Mouse (Mus musculus) heart, adult 11 months (tissue): ENCODE data around the gene Secisbp2.

ENCODE experiments used
- DNase-seq: peaks from one replicate; pipeline ENCODE4 v3.0.0; 2022

Secisbp2 gene

GRCm38 (mm10) chr13:51685290-51685966, 33.9 kb downstream of the Secisbp2 start:
- no peak for DNase-seq

DNA sequence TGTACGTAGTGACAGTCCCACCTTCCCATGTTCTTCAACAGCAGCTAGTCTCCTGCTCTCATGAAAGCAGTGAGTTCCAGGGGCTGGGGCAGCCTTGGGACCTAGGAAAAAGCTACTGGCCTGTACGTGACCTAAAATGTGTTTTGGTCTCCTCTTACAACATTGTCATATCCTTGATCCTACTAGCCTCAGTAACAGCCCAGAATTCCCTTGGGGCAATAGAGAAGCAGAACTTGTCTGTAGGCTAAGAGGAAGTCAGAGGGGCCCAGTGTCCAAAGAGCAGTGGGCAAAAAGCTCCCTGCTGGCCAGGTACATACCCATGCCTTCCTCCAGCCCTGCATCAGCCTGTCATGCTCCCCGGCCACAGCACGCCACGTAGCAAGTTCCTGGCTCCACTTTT, 35.5 kb downstream of the Secisbp2 start:
- no peak for DNase-seq

- DNase-seq = no peak
Observed at GRCm38 (mm10) chr13:51688688-51689087, 37.2 kb downstream of the Secisbp2 start.

DNA sequence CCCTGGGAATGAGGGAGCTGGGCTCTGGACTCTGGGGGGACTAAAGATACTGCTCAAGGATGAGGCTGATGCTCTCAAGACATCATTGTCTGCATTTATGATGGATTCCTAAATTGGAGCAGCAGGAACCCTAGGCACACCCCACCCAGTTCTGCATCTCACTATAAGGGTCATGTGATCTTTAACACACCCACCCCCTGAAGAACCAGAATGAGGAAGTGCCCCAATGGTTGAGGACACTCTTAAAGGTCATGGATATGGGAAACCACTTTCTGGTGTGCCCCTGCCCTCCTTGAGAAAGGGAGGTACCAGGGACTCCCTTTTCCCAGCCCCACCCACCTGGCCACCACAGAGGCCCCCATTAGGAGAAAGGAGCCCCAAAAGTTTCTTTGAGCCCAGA, 45.0 kb downstream of the Secisbp2 start:
- no peak for DNase-seq

GRCm38 (mm10) chr13:51697455-51697854, 46.0 kb downstream of the Secisbp2 start:
- DNase-seq = no peak

- no peak for DNase-seq
Observed at GRCm38 (mm10) chr13:51697897-51698296, 46.4 kb downstream of the Secisbp2 start.

DNA sequence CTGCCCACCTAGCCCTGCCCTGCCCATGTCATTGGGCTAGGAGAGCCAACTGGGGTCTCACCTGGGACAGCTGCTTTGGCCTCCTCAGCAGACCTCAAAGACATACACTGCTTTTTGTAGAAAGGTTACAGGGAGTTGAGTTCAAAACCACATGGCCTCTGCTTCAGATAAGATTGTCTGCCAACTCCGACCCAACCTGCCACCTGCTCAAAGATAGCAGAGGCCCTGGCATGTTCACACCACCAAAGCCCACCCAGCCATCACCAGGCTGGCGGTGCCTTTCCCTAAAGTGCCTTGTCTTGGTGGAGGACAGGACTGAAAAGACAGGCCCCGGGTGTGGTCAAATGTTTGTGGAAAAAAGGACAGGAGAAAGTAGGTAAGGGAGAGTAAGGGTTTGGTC, 46.8 kb downstream of the Secisbp2 start:
- no peak for DNase-seq

DNA sequence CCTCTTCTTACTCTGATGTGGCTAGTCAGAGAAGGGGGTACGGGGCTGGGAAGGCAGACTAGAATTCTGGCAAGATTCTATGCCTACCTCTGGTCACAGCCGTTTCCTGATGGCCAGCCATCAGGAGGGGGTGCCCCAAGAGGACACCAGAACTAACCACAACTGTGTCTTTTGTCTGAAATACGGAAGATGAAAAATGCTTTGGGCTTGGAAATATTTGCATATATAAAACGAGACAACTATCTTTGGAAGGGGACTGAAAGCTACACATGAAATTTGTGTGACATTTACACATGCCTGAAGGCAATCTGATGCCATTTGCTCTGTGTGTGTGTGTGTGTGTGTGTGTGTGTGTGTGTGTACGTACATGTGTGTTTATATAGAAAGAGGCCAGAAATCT, 52.4 kb downstream of the Secisbp2 start:
- no peak for DNase-seq

GRCm38 (mm10) chr13:51705882-51706854, 54.7 kb downstream of the Secisbp2 start:
- DNase-seq = no peak

DNA sequence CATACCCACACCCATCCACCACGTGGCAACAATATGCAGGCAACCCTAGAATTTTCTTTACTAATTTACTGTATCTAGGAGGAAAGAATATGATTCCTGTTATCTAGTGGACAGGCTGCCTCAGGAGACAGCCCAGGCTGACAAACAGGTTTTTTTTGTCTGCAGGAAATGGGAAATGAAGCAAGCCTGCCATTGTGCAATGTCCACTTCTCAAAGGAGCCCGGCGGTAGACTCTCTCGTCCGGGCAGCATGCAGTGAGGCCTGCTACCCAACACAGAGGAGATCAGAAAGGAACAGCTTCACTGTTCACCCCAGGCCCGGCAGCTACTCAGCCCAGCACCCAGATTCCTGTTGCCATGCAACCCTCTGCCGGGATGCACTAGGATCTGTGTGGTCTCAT, 59.2 kb downstream of the Secisbp2 start:
- no peak for DNase-seq

DNA sequence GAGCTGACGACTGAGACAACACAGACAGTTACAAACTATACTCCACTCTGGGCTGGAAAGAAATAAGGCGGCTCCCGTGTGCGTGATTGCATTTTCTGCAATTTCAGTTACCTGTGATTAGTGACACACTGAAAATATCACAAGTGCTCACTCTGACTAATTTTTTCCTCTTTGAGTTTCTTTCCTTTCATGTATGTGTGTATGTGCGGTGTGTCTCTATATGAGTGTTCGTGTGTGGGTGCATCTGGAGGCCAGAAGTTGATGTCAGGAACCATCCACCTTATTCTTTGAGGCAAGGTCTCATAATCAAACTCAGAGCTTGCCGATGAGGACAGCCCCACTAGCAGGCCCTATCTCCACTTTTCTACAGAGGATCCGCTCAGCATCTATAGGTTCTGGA, 60.5 kb downstream of the Secisbp2 start:
- no peak for DNase-seq

GRCm38 (mm10) chr13:51716350-51717263, 65.1 kb downstream of the Secisbp2 start:
- DNase-seq = peak; percentile 97

- no peak for DNase-seq
Observed at GRCm38 (mm10) chr13:51719256-51719655, 67.8 kb downstream of the Secisbp2 start.

GRCm38 (mm10) chr13:51720556-51720955, 69.1 kb downstream of the Secisbp2 start:
- DNase-seq = no peak

DNA sequence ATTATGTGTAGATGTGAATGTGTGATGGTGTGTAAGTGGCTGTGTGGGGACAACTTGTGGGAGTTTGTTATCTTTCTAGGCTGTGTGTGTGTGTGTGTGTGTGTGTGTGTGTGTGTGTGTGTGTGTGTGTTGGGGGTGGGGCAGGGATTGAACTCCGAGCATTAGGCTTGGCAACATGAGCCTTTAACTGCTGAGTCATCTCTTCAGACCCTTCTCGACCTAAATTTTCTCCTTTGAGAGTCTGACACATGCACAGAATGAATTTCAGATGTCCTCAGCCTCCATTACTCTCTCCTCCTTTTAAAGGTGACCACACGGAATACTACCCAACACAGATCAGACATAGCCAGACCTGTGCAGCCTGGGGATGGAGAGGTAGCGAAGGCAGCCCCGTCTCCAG, 71.6 kb downstream of the Secisbp2 start:
- no peak for DNase-seq

DNA sequence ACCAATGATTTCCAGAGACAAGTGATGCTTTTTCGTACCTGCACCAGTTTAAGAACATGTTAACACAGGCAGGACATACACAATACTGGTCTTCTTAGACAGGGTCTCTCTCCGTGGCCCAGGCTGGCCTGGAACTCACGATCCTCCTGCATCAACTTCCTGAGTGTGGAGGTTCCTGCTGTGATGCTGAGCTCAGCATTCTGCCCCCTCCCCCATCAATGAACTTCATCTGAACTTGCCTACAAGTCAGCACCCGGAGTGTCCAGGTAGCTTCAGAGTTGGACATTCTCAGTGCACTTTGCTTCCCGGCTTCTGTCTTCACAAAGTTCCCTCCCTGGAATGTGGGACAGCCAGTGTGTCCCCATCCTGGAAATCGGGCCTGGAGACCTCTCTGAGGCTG, 73.1 kb downstream of the Secisbp2 start:
- no peak for DNase-seq

GRCm38 (mm10) chr13:51725446-51725845, 73.9 kb downstream of the Secisbp2 start:
- DNase-seq = no peak

DNA sequence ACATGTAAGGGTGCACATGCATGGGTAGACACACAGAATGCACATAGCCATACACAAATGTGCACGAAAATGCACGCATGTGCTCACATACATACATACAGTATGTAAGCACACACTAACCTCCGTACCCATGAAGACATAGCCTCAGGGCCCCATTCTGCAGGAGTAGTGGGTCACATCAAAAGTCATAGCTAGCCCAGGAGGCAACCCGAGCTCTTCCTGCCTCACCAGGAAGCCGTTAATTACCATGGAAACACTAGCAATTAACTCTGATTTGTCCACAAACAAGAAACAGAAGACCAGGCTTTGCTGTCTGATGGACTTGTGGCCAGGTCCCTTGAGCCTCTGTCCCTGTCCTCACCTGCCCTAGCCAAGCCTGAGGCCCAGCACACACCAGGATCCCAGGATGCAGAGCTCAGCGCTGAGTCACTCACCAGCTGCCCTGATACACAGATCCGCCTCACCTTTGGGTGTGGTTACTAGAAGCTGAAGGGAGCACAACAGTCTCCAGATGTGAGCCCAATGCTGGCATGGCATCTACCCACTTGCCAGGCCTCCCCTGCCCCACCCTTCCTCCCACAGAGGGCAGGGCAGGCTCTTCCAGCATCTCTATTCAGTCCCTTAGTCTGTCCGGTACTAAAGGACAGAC, 74.6 kb downstream of the Secisbp2 start:
- DNase-seq = no peak

DNA sequence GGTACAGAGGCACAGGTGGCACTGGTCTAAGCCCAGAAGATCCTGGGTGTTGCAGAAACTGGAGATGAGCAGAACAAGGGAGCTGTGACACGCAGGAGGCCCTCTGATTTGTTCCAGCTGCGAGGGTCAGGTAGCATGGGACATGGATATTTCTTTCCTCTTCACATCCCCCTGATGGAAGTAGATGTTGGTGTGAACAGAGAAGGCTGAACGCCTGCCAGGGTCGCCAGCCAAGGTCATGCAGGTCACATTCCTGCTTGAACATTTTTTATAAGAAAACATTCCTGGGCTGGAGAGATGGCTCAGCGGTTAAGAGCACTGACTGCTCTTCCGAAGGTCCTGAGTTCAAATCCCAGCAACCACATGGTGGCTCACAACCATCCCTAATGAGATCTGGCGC, 75.9 kb downstream of the Secisbp2 start:
- no peak for DNase-seq

- DNase-seq = no peak
Observed at GRCm38 (mm10) chr13:51729887-51730361, 78.4 kb downstream of the Secisbp2 start.

- no peak for DNase-seq
Observed at GRCm38 (mm10) chr13:51731474-51731873, 80.0 kb downstream of the Secisbp2 start.

DNA sequence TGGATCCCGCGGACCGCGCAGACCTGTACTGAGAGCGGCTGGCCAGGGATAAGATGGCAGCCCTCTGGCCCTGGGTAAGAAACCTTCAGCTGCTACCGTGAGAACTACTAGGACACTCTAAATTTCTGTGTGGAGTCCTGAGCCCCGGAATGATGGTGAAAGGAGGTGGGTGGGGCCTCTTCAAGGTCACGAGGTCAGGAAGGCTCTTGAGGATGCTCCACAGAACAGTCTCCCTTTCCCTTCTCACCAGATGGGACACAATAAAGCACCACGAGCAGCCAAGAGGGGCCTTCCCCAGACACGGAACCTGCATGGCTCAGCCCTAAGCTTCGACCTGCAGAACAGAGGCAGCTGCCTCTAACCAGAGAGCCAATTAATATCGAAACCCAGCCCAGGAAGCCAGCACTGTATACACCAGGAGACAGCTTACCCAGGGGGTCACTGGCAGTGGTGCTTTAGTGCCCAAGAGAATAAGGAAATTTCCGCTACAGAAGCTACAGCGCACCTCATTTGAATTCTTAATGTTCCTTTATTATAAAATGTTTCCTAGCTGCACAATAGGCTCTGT, 80.7 kb downstream of the Secisbp2 start:
- no peak for DNase-seq
